Mouse (Mus musculus) neutrophil, adult 83 days (primary cell): Measurements from ENCODE around the gene Abl1. TPM values are rescaled to one million over a fixed set of nuclear protein-coding genes. Genes with fewer than 3 reads are reported as not detected.

Experiments used
- total RNA-seq, 2 experiments: library from RNA; stranded (reverse); gene quantifications; one replicate each; pipeline ENCODE4 v1.2.4; 2023

The Abl1 gene
- total RNA-seq, result 10 to 100 TPM; 38.1 to 39.0 TPM

DNA sequence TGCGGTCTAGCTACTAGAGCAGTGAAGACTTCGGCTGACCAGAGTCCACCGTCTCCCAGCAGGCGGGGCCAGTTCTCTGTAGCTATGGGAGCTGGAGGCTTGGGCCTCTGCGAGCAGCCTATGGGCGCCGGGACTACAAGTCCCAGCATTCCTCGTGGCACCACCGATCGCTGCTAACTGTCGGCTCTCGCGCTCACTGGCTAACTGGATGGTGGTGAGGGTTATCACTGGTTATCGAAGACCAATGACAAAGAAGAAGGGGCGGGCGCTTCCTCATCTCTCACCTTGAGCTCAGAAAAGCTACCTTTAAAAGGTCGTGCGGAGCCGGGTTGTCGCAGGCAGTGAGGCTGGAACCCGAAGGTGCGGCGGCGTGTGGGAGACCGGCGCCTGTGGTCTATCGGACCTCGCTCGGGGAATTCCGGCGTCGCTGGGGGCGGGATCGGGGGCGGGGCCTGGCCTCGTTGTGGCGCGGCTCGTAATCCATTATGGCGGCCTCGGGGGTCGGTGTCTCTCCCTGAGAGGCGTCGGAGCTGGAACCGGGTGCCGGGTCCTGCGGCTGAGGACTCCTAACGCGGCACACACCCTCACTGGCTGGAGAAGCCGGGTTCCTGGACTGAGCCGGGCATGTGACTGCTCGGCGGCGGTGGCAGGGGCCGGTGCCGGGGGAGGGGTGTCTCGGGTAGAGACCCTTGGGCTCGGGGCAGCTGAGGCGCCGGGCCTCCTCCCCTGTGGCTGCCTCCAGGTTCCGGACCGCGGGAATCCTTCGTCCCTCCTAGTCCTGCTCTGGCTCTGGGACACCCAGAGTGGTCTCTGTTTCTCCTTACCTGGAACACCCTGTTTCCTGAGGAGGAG, at the start of gene Abl1:
TSS of gene Abl1 (plus strand) at position 303 of the 852 bp plus-strand sequence.

DNA sequence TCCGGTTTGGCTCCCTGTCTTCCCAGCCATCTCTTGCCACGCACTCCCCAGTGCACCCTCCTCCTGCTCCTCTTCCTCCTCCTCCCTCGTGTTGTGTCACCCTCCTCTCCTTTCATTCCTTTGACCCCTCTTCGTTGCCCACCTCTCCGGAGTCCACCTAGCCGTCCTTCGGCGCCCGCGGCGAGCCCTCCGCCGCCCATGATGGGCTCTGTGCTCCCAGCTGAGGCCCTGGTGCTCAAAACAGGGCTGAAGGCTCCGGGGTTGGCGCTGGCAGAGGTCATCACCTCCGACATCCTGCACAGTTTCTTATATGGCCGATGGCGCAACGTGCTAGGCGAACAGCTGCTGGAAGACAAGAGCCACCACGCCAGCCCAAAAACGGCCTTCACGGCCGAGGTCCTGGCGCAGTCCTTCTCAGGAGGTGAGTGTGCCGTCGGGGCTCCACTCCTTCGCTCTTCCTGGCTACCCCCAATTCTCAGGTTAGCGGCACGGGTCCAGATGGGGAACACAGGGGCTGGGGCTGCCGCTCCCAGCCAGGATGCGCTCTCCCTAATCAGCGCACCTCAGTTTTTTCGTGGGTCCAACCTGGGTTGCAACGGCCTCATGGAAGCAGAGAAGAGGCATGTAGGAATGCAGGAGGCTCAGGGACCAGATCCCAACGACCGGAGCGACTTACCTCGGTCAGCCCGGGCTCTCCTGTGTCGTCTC, 48.1 kb upstream of the Abl1 start, which contains the start of gene Prdm12:
TSS of gene Prdm12 (plus strand) at position 137 of the 708 bp plus-strand sequence.

DNA sequence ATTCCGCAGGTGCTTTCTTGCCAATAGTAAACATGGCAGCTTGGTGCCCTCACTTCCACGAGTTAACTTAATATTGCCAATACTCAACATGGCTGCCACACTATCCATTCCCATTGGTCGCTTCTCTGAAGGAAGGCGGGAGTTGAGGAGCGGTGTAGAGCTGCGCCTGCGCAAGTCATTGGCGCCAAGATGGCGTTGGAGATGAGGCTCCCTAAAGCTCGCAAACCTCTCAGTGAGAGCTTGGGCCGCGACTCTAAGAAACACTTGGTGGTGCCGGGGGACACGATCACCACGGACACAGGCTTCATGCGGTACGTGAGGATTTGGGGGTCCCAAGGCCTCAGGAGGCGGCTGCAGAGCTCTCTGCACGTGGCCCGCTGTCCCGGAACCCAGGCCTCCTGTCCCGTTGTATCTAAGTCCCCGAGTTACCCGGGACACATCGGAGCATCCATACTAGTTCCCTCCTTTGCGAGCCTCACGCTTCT, 17.6 kb upstream of the Abl1 start, which contains the start of gene Exosc2:
TSS of gene Exosc2 (plus strand) at position 165 of the 485 bp plus-strand sequence.

DNA sequence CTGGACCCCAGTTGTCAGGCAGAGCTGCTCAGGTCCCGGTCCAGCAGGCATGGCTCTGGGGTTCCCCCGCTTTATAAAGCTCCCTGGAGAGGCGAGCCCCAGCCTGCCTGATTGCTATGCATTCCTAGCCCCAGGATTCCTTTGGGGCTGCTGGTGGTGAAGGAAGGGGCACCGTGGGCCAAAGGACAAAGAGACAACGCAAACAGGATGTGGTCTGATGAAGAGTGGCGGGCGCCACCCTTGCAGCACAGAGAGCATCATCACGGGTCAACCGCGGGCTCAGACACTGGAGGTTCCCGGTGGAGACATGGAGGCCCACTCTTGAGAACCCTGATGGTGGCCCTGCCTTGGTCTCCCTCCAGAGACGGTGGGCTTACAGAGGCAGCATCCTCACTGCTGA, 122.3 kb downstream of the Abl1 start, which contains the start of gene Qrfp:
TSS of gene Qrfp (minus strand) at position 137 of the 400 bp plus-strand sequence.

DNA sequence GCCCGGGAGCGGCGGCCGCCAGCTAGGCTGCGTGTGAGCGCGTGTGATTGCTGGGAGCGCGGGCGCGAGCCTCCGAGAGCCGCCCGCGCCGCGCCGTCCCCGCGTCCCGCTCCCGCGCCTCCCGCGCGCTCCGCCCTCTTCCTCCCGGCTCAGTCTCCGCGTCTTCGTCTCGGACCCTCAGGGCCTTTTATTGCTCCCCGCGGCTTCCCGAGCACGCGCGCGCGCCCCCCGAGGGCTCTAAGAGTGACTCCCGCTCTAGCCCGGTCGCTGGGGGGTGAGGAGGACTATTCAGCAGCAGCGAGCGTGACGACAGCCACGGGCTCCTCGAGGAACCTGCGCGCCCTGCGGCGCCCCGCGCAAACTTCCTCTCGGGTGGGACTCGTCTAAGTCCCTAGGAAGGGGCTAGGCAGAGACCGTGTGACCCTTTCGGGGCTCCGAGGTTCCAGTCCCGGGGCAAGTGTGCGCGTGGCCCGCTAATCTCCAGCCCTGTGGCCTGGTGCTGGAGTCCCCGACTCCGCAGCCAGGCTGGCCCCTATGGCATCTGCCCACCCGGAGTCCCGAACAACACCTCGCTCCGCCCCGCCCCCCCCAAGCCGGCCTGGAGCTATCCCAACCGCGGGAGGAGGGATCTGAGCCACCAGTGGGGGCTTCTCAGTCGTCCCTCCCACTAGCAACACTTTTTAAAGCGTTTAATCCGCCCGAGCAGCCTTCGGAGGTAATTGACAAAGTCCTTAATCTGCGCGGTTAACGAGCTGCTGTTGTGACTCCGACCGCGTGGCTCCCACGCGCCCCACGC, 157.9 kb downstream of the Abl1 start, which contains the start of gene Fibcd1:
TSS of gene Fibcd1 (minus strand) at position 110 of the 796 bp plus-strand sequence.

Other genes with a start within 250 kb of the Abl1 start
- gene Ass1, start 218.2 kb upstream of the Abl1 start, total RNA-seq, result 10 to 100 TPM; 73.8 to 86.5 TPM
- gene Fubp3, start 115.7 kb upstream of the Abl1 start, total RNA-seq, result 1 to 10 TPM; 9.5 to 9.8 TPM
- gene Prdm12, start 48.3 kb upstream of the Abl1 start, total RNA-seq, result not detected
- gene Exosc2, start 17.7 kb upstream of the Abl1 start, total RNA-seq, result 10 to 100 TPM; 12.3 to 15.9 TPM
- gene Qrfp, start 122.2 kb downstream of the Abl1 start, total RNA-seq, result under 1 TPM in 1 of 2 experiments, not detected in 1; 0.20 TPM
- gene Fibcd1, start 157.6 kb downstream of the Abl1 start, total RNA-seq, result not detected
- not detected for gene Lamc3, start 198.9 kb downstream of the Abl1 start, total RNA-seq